Mouse (Mus musculus) lung, embryonic 14.5 days (tissue): ENCODE results near the gene AC124108.1. TPM values are rescaled to one million over a fixed set of nuclear protein-coding genes. Genes with fewer than 3 reads are reported as not detected.
A peak's percentile ranks its signal among the peaks of the same experiment; 100 is the strongest.
"Not testable (repeated sequence)": the region's sequence is repeated elsewhere in the genome, so short reads cannot be mapped to it uniquely, and the experiment has no call there.

Experiments used
- ATAC-seq: fragments of 200-750 bp; cut with Nextera tagmentation; 2 replicates; pipeline ENCODE4 v1.8.0; 2017; ENCODE audit warnings: mild to moderate bottlenecking, moderate TSS enrichment, moderate library complexity; ENCODE audit not compliant: insufficient read depth
- DNase-seq: peaks from one replicate; pipeline ENCODE4 v3.0.0-alpha.2; 2015
- H3K27ac ChIP-seq: fragments of 300-500 bp; sonication (generic); 2 replicates; pipeline ENCODE4 v1.5.1; 2014; ENCODE audit warnings: low read depth, mild to moderate bottlenecking, moderate library complexity
- H3K27me3 ChIP-seq: fragments of 300-500 bp; sonication (generic); 2 replicates; pipeline ENCODE4 v1.6.1; 2014; ENCODE audit warnings: low read length, control low read depth; ENCODE audit not compliant: insufficient read depth
- H3K36me3 ChIP-seq: fragments of 300-500 bp; sonication (generic); 2 replicates; pipeline ENCODE4 v1.6.1; 2014; ENCODE audit warnings: control low read depth; ENCODE audit not compliant: insufficient read depth
- H3K4me1 ChIP-seq: fragments of 300-500 bp; sonication (generic); 2 replicates; pipeline ENCODE4 v1.6.1; 2014; ENCODE audit warnings: antibody characterized with exemption, control low read depth; ENCODE audit not compliant: insufficient read depth
- H3K4me2 ChIP-seq: fragments of 300-500 bp; sonication (generic); 2 replicates; pipeline ENCODE4 v1.6.1; 2014; ENCODE audit warnings: mild to moderate bottlenecking
- H3K4me3 ChIP-seq: fragments of 300-500 bp; sonication (generic); 2 replicates; pipeline ENCODE4 v1.5.1; 2014; ENCODE audit warnings: low read depth, low read length
- H3K9ac ChIP-seq: fragments of 300-500 bp; sonication (generic); 2 replicates; pipeline ENCODE4 v1.6.1; 2014
- H3K9me3 ChIP-seq: fragments of 300-500 bp; sonication (generic); 2 replicates; pipeline ENCODE4 v1.6.1; 2016; ENCODE audit warnings: low read depth, low read length, control low read depth
- CTCF ChIP-seq: IDR thresholded peaks from 2 replicates; pipeline ENCODE4 v1.5.1; 2016; ENCODE audit warnings: antibody characterized with exemption, low read depth
- WGBS: fragments of 180-500 bp; shearing (Covaris S2); extraction: QIAGEN DNeasy Blood & Tissue Kit; methylation state at CpG from one replicate; pipeline ENCODE4 v1.1.7; 2014; 5-methylcytosine and 5-hydroxymethylcytosine counted together
- polyA plus RNA-seq: library from polyadenylated mRNA; unstranded; fragments of >200 nt; fragmentation: Nextera tagmentation; extraction: Ambion mirVana; gene quantifications from 2 replicates; pipeline ENCODE4 v1.2.1, GENCODE M21; 2014

AC124108.1 gene
- polyA plus RNA-seq, 1 experiment from 2014 or later = 1.0 TPM

DNA sequence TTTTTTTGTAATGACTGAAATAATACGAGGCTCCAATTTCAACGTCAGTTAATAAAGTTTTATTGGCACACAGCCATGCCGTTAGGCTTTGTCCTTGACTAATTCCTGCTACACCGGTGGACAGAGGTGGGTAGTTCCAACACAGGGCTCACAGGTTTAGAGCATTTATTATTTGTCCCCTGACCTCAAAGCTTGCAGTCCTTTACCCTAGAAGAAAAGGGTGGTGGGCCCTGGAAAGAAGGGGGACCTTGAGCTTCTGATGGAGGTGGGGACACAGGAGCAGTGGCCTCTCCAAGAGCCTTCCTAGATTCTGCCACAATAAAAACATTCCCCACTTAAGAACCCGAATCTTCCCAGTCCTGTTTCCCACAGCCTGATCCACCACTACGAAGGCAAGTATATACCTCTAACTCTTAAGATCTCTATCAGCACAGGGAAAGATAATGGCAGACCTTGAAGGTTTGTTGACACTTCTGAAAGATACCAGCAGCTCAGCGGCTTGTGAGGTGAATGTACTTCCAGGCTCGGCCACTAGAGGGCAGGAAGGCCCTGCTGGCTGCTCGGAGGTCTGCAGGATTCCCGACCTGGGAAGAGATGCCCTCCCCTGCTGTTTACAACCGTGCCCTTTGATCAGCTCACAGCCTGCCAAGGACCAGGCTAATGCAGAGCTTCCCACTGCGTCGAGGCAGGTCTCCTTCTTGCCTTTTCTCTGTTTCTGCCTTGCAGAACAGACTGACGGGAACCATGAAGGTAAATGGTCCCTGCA is 34.1 kb upstream of the AC124108.1 start:
- Histone ChIP-seq H3K9ac (no peak overlapping the region), H3K4me1 (0 out of 2 replicates have a peak, but pooled peaks cover 2% of the 10 kb centered on the region), H3K27ac (no peak overlapping the region), H3K36me3 (no peaks in the 10 kb centered on the region), H3K4me3 (no peak overlapping the region), H3K9me3 (no peaks in the 10 kb centered on the region), H3K27me3 (0 out of 2 replicates have a peak, but pooled peaks cover 6% of the 10 kb centered on the region), H3K4me2 (peak overlapping the region; percentile 32; the same call in 1 of the 2 replicates)
- 17% methylated on average over 14 of the region's 14 CpGs for WGBS
- ATAC-seq = peak; percentile 64
- DNase-seq = peak; percentile 93
- TF ChIP-seq CTCF = peak; percentile 100

DNA sequence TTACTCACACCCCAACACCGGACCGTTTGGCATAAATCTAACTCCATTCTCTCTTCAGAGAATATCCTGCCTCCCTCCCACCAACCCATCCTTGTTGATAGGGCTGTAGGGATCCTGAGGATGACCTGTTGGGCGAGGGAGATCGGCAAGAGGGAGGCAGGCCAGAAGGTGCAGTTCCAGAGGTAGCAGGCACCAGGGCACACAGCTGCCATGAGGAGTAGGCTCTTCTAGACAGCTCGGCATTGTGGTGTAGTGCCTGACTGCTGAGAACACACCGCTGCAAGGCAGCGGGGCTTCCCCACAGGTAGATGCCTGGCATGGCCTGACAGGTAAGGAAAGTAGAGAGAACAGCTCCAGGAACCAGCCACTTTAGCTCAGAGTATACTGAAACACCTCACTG is 33.4 kb upstream of the AC124108.1 start:
- ATAC-seq (no peak), DNase-seq (no peak)
- Histone ChIP-seq H3K9me3 (no peaks in the 10 kb centered on the region), H3K27me3 (0 out of 2 replicates have a peak, but pooled peaks cover 6% of the 10 kb centered on the region), H3K27ac (no peak overlapping the region), H3K36me3 (no peaks in the 10 kb centered on the region), H3K4me2 (peak overlapping the region; percentile 32; the same call in 1 of the 2 replicates), H3K4me3 (no peak overlapping the region), H3K4me1 (0 out of 2 replicates have a peak, but pooled peaks cover 2% of the 10 kb centered on the region), H3K9ac (no peak overlapping the region)
- no peak for TF ChIP-seq CTCF
- WGBS = 26% methylated on average over 7 of the region's 7 CpGs

DNA sequence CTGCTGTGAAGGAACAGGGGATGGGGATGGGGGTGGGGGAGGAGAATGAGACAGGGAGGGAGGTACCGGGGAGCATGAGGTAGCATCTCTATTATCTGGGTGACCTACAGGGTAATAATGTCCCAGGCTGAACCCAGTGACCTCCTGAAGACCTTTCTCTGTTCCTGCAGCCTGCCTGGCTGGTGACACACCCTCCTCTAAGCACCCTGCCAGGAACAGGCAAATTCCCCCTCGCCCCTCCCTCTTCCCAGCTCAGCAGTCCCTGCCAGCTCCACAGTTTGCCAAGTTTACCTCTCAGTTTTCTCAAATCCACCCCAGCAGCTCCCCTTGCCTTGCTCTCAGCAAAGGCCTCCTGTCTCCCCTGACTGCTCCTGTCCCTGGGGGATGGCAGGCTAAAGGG is 32.5 kb upstream of the AC124108.1 start:
- Histone ChIP-seq H3K9me3 (no peaks in the 10 kb centered on the region), H3K4me2 (no peak overlapping the region), H3K4me1 (0 out of 2 replicates have a peak, but pooled peaks cover 2% of the 10 kb centered on the region), H3K9ac (no peak overlapping the region), H3K4me3 (no peak overlapping the region), H3K36me3 (no peaks in the 10 kb centered on the region), H3K27ac (no peak overlapping the region), H3K27me3 (0 out of 2 replicates have a peak, but pooled peaks cover 6% of the 10 kb centered on the region)
- 41% methylated on average over 2 of the region's 2 CpGs for WGBS
- no peak for TF ChIP-seq CTCF
- DNase-seq (no peak), ATAC-seq (no peak)

DNA sequence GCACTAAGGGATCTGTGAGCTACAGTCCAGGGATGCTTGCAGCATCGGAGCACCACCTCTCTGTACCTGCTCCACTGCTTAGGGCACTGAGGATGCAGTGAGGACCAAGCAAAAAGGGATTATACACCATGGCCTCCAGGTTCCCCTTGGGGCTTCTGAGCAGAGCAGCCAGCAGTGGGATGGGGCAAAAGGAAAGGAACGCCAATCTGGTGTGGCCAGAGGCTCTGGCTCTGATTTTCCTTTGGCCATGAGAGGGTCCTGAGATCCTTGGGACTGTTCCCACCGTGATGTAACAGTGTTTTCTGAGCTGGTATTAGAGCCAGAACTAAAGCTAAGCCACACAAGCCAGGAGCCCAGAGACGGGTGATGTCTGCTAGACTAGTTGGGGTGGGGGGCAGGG is 31.6 kb upstream of the AC124108.1 start:
- Histone ChIP-seq H3K4me2 (no peak overlapping the region), H3K9me3 (no peaks in the 10 kb centered on the region), H3K9ac (no peak overlapping the region), H3K27me3 (0 out of 2 replicates have a peak, but pooled peaks cover 6% of the 10 kb centered on the region), H3K4me3 (no peak overlapping the region), H3K27ac (no peak overlapping the region), H3K4me1 (0 out of 2 replicates have a peak, but pooled peaks cover 2% of the 10 kb centered on the region), H3K36me3 (no peaks in the 10 kb centered on the region)
- ATAC-seq = no peak
- no peak for DNase-seq
- WGBS = 48% methylated on average over 4 of the region's 4 CpGs
- no peak for TF ChIP-seq CTCF

DNA sequence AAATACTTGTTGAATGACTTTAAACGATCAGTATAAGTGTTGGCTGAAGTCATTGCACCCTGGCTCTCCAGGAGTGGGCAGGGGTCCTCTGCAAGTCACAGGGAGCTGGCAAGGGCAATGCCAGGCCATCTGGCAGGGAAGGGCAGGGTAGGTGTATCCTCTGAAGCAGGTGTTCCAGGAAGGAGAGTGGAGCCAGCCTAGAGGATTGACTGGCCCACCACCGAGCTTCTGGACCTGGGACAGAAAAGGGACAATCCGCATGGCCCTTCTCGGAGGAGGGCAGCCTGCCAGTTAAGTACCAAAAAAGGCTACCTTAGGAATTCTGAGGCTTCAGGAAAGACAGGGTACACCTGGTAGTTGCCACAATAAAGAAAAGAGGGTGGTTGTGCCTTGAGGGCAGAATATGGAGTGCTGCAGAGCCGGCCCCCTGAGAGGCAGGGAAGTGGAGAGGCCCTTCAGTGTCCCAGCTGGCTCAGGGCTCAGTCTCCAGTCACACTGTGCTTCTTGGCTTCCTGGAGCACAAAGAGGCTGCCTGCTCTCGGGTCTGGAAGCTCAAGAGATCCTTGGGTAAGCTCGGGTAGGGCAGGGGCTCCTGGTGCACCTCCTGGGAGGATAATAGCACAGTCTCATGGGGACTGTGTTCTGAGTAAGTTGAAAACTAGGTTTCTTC is 29.9 kb upstream of the AC124108.1 start:
- 51% methylated on average over 7 of the region's 7 CpGs for WGBS
- ATAC-seq (no peak), DNase-seq (no peak)
- H3K4me2 ChIP-seq = no peak overlapping the region
- no peak overlapping the region for H3K4me3 ChIP-seq
- H3K4me1 ChIP-seq = 0 out of 2 replicates have a peak, but pooled peaks cover 2% of the 10 kb centered on the region
- H3K9ac ChIP-seq = no peak overlapping the region
- TF ChIP-seq CTCF = no peak
- H3K36me3 ChIP-seq = no peaks in the 10 kb centered on the region
- H3K27me3 ChIP-seq = 0 out of 2 replicates have a peak, but pooled peaks cover 6% of the 10 kb centered on the region
- no peaks in the 10 kb centered on the region for H3K9me3 ChIP-seq
- peak overlapping the region; percentile 12; the same call in 1 of the 2 replicates for H3K27ac ChIP-seq

DNA sequence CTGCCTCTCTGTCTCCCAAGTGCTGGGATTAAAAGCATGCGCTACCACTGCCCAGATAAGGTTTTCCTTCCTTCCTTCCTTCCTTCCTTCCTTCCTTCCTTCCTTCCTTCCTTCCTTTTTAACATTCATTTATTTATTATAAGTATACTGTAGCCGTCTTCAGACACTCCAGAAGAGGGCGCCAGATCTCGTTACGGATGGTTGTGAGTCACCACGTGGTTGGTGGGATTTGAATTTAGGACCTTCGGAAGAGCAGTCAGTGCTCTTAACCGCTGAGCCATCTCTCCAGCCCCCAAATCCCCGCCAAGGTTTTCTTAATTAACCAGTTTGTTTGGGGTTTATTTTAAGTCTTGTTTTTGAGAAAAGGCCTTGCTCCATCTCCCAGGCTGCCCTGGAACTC is 28.6 kb upstream of the AC124108.1 start:
- not testable (repeated sequence) for H3K4me3 ChIP-seq, H3K36me3 ChIP-seq, H3K27me3 ChIP-seq, H3K9ac ChIP-seq, H3K4me1 ChIP-seq, H3K9me3 ChIP-seq, H3K27ac ChIP-seq, H3K4me2 ChIP-seq, DNase-seq, ATAC-seq
- 0 out of 2 replicates have a peak, but pooled peaks have one; percentile 25 for TF ChIP-seq CTCF
- 56% methylated on average over 9 of the region's 9 CpGs for WGBS
